Mouse (Mus musculus) intestine, postnatal 0 days (tissue): Measurements from ENCODE around the gene Saxo1. TPM values are rescaled to one million over a fixed set of nuclear protein-coding genes. Genes with fewer than 3 reads are reported as not detected.

Experiments
- ATAC-seq: fragments of 200-750 bp; cut with Nextera tagmentation; 2 replicates; pipeline ENCODE4 v1.8.0; 2017; ENCODE audit warnings: mild to moderate bottlenecking, moderate TSS enrichment, moderate library complexity
- H3K27ac ChIP-seq: fragments of 300-500 bp; sonication (generic); 2 replicates; pipeline ENCODE4 v1.5.1; 2014; ENCODE audit warnings: mild to moderate bottlenecking, low read depth, low read length, moderate library complexity
- H3K27me3 ChIP-seq: fragments of 300-500 bp; sonication (generic); replicated peaks from 2 replicates; pipeline ENCODE4 v1.6.1; 2014; ENCODE audit warnings: low read length, mixed read lengths; ENCODE audit not compliant: control insufficient read depth, insufficient read depth
- H3K36me3 ChIP-seq: fragments of 300-500 bp; sonication (generic); 2 replicates; pipeline ENCODE4 v1.6.1; 2014; ENCODE audit warnings: mild to moderate bottlenecking, moderate library complexity; ENCODE audit not compliant: control insufficient read depth, insufficient read depth
- H3K4me1 ChIP-seq: fragments of 300-500 bp; sonication (generic); replicated peaks from 2 replicates; pipeline ENCODE4 v1.6.1; 2014; ENCODE audit warnings: antibody characterized with exemption, low read length, mixed read lengths; ENCODE audit not compliant: control insufficient read depth, insufficient read depth
- H3K4me2 ChIP-seq: fragments of 300-500 bp; sonication (generic); replicated peaks from 2 replicates; pipeline ENCODE4 v1.6.1; 2014; ENCODE audit warnings: low read depth, mild to moderate bottlenecking, moderate library complexity
- H3K4me3 ChIP-seq: fragments of 300-500 bp; sonication (generic); 2 replicates; pipeline ENCODE4 v1.5.1; 2014; ENCODE audit warnings: low read depth, low read length
- H3K9ac ChIP-seq: fragments of 300-500 bp; sonication (generic); 2 replicates; pipeline ENCODE4 v1.6.1; 2014; ENCODE audit warnings: mild to moderate bottlenecking, low read depth, low read length
- H3K9me3 ChIP-seq: fragments of 300-500 bp; sonication (generic); 2 replicates; pipeline ENCODE4 v1.6.1; 2016; ENCODE audit warnings: mixed run types; ENCODE audit not compliant: control insufficient read depth
- CTCF ChIP-seq: sonication (generic); IDR thresholded peaks from 2 replicates; pipeline ENCODE4 v1.5.1; 2016; ENCODE audit warnings: low read depth, mild to moderate bottlenecking, control low read depth, antibody characterized with exemption, moderate library complexity
- WGBS: fragments of 180-500 bp; shearing (Covaris S2); extraction: QIAGEN DNeasy Blood & Tissue Kit; methylation state at CpG from one replicate; pipeline ENCODE4 v1.1.7; 2014; 5-methylcytosine and 5-hydroxymethylcytosine counted together
- polyA plus RNA-seq: library from polyadenylated mRNA; unstranded; fragments of >200 nt; fragmentation: Nextera tagmentation; extraction: Ambion mirVana; gene quantifications from 2 replicates; pipeline ENCODE4 v1.2.1, GENCODE M21; 2015

Gene Saxo1
- polyA plus RNA-seq, 1 experiment from 2014 or later, result not detected

DNA sequence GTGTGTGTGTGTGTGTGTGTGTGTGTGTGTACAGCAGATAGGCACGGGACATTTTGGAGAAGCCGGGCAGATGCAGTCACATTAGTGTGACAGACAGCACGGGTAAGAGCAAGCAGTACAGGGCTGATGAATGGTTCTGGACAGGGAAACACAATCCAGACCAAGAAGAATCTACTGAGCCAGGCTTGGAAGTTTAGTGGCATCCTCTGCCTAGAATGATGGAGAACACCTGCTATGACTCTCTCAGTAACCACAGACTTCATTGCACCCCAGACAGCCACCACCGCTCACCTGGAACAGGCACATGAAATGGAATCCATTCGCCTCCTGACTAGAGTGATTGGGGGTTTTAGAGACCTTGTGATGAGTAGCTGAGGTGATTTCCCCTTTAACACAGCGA lies 38.2 kb downstream of the Saxo1 start:
- Histone ChIP-seq H3K9ac (no peak overlapping the region), H3K27ac (no peak overlapping the region), H3K4me3 (no peak overlapping the region), H3K9me3 (no peaks in the 10 kb centered on the region), H3K4me1 (no peaks in the 10 kb centered on the region), H3K4me2 (no peak overlapping the region), H3K36me3 (no peaks in the 10 kb centered on the region), H3K27me3 (no peaks in the 10 kb centered on the region)
- TF ChIP-seq CTCF, result no peak
- ATAC-seq, result no peak
- 80% methylated on average over 6 of the region's 6 CpGs for WGBS

DNA sequence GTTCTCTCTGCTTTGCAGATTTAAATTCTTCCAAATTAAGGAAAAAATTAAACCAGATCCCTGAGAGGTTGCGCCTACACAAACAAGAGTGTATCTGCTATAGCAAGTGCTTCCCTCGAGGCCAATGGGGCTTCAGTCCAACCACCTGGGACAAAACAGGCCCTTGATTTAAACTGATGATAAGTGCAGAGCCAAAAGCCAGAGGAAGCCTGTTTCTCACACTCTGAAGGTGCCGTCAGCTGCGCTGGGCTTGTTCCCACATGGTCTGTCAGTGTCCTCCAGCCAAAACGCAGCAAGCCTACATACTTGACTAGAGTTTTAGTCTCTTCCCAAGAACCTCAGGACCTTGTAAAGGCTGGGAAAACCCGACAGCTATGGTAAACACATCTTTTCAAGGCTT lies 53.5 kb downstream of the Saxo1 start:
- no peak for ATAC-seq
- Histone ChIP-seq H3K27me3 (no peaks in the 10 kb centered on the region), H3K4me1 (no peaks in the 10 kb centered on the region), H3K4me2 (no peak overlapping the region), H3K27ac (no peak overlapping the region), H3K9ac (no peak overlapping the region), H3K4me3 (no peak overlapping the region), H3K9me3 (no peaks in the 10 kb centered on the region), H3K36me3 (no peaks in the 10 kb centered on the region)
- no peak for TF ChIP-seq CTCF
- WGBS, result 60% methylated on average over 6 of the region's 6 CpGs

DNA sequence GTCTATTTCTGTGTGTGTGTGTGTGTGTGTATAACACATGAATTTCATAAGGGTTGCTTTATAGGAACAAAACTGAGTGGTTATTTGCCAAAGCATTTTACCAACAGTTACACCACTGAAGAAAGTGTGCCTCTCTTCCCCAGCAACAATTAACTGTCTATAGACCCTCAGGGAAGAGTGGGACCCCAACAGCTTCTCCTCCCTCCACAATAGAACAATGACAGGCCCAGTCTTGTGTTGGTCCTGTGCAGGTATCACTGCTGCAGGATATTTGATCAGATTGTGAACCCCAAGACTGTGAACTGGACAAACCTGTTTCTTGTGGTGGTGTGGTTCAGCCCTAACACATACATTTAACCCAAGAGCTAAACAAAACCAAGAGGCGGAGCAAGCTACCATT lies 58.6 kb downstream of the Saxo1 start:
- WGBS, result 100% methylated on average over 1 of the region's 1 CpGs
- Histone ChIP-seq H3K9me3 (no peaks in the 10 kb centered on the region), H3K27me3 (no peaks in the 10 kb centered on the region), H3K36me3 (no peaks in the 10 kb centered on the region), H3K4me1 (no peaks in the 10 kb centered on the region), H3K4me2 (no peak overlapping the region), H3K4me3 (no peak overlapping the region), H3K27ac (no peak overlapping the region), H3K9ac (no peak overlapping the region)
- ATAC-seq, result no peak
- no peak for TF ChIP-seq CTCF

DNA sequence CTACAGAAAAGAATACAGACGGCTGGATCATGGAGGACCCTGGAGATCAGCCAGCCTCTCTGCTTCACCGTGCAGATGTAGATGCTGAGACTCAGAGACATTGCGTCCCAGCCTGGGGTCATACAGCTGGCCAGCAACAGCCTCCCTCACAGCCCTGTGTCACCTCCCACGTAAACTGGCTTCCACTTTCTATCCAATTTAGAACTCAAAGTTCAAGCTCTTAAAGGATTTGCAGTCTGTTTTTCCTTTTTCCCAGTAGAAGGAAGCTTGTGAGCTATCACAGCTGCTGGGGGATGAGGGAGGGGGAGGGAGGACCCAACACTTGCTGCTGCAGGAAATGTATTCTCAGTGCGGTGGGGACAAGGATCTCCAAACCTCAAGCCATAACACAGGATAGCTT lies 59.4 kb downstream of the Saxo1 start:
- no peak for ATAC-seq
- Histone ChIP-seq H3K9ac (no peak overlapping the region), H3K36me3 (no peaks in the 10 kb centered on the region), H3K9me3 (no peaks in the 10 kb centered on the region), H3K27ac (no peak overlapping the region), H3K4me2 (no peak overlapping the region), H3K4me1 (no peaks in the 10 kb centered on the region), H3K4me3 (no peak overlapping the region), H3K27me3 (no peaks in the 10 kb centered on the region)
- TF ChIP-seq CTCF, result no peak
- WGBS, result 43% methylated on average over 5 of the region's 5 CpGs

DNA sequence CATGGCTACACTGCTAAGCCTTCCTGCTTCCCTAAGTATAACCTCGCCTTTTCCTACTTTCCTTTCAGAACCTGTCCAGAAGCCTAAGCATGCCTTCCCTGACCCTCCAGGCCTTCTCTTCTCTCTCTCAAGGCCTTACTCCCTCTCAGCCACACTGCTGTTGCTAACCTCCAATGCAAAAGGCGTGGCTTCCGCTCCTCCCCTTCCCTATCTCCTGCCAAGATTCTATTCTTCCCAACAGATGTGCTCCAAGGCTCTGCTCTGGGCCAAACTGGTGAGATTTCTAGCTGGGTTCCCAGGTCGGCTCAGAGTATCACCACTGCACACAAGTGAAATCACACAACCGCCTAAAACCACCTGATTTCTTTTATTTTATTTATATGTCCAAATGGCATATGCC lies 69.0 kb downstream of the Saxo1 start:
- Histone ChIP-seq H3K4me3 (no peak overlapping the region), H3K27me3 (no peaks in the 10 kb centered on the region), H3K36me3 (no peaks in the 10 kb centered on the region), H3K4me1 (no peaks in the 10 kb centered on the region), H3K9ac (no peak overlapping the region), H3K4me2 (no peak overlapping the region), H3K9me3 (no peaks in the 10 kb centered on the region), H3K27ac (no peak overlapping the region)
- no peak for TF ChIP-seq CTCF
- 73% methylated on average over 5 of the region's 5 CpGs for WGBS
- ATAC-seq, result no peak

DNA sequence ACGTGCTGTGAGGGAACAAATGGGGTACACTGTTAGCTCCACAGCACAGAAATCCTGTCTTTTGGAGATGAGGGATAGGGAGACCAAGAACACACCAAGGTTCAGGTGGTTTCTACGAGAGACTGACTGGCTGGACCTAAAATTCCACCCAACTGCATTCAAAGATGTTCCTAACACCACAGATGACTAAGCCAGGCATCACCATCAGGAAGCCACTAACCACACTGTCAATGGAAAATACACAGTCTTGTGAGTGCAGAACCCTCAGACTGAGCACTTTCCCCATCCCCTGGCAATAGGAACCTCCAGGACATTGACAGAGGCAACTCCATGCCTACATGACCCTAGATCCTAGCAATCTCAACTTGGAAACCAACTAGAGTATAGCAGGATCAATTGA lies 71.2 kb downstream of the Saxo1 start:
- Histone ChIP-seq H3K9me3 (no peaks in the 10 kb centered on the region), H3K4me1 (no peaks in the 10 kb centered on the region), H3K4me2 (no peak overlapping the region), H3K36me3 (no peaks in the 10 kb centered on the region), H3K4me3 (no peak overlapping the region), H3K27me3 (no peaks in the 10 kb centered on the region), H3K27ac (no peak overlapping the region), H3K9ac (no peak overlapping the region)
- no peak for TF ChIP-seq CTCF
- ATAC-seq, result no peak
- 86% methylated on average over 2 of the region's 2 CpGs for WGBS

DNA sequence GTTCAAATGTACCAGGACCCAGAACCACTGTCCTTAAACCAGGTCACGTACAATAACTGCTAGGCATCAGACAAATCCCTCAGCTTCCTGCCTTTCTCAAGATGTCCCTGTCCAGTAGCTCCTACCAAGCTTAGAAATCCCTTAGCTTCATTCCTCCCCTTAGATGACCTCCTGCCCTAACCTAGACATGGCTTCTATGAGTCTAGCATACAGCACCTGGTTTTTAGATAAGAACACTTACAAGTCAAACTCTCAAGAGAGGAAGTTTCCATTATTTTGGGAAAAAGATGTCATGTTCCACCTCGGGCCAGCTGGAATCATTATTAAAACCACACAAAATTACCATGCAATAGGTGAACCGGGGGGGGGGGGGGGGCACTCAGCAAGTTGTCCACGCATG lies 71.6 kb downstream of the Saxo1 start:
- no peak for TF ChIP-seq CTCF
- H3K27ac ChIP-seq, result no peak overlapping the region
- no peaks in the 10 kb centered on the region for H3K36me3 ChIP-seq
- no peak for ATAC-seq
- 79% methylated on average over 4 of the region's 4 CpGs for WGBS
- no peaks in the 10 kb centered on the region for H3K27me3 ChIP-seq
- H3K9me3 ChIP-seq, result no peaks in the 10 kb centered on the region
- no peaks in the 10 kb centered on the region for H3K4me1 ChIP-seq
- no peak overlapping the region for H3K4me2 ChIP-seq
- H3K9ac ChIP-seq, result no peak overlapping the region
- H3K4me3 ChIP-seq, result no peak overlapping the region
